Mouse (Mus musculus) CD4-positive, CD25-positive, alpha-beta regulatory T cell, adult 2 months (primary cell): ENCODE data around the gene Gstm2.
A peak's percentile ranks its signal among the peaks of the same experiment; 100 is the strongest.
"Not testable (repeated sequence)": the region's sequence is repeated elsewhere in the genome, so short reads cannot be mapped to it uniquely, and the experiment has no call there.

Experiments
- DNase-seq: peaks from one replicate; pipeline ENCODE4 v3.0.0-alpha.2; 2012; ENCODE audit warnings: low read depth, low spot score

Gene Gstm2

GRCm38 (mm10) chr3:107986041-107986562, at the start of gene Gstm2:
Gstm2 (minus strand) TSS chr3:107986453.
- DNase-seq, result no peak

GRCm38 (mm10) chr3:108033156-108033555, 46.9 kb upstream of the Gstm2 start:
- DNase-seq, result no peak

GRCm38 (mm10) chr3:108032113-108032512, 45.9 kb upstream of the Gstm2 start:
- no peak for DNase-seq

GRCm38 (mm10) chr3:108028641-108029365, 42.5 kb upstream of the Gstm2 start:
- no peak for DNase-seq

GRCm38 (mm10) chr3:108026597-108026996, 40.3 kb upstream of the Gstm2 start:
- DNase-seq, result no peak

- DNase-seq, result peak; percentile 6
These were observed 39.8 kb upstream of the Gstm2 start for GRCm38 (mm10) chr3:108026049-108026448.

GRCm38 (mm10) chr3:108025318-108025717, 39.1 kb upstream of the Gstm2 start:
- DNase-seq, result no peak

- DNase-seq, result no peak
These were observed 36.4 kb upstream of the Gstm2 start for GRCm38 (mm10) chr3:108022650-108023049.

GRCm38 (mm10) chr3:108020351-108021022, 34.2 kb upstream of the Gstm2 start:
- DNase-seq, result not testable (repeated sequence)

GRCm38 (mm10) chr3:108019226-108019625, 33.0 kb upstream of the Gstm2 start:
- DNase-seq, result not testable (repeated sequence)

GRCm38 (mm10) chr3:108018190-108018820, 32.1 kb upstream of the Gstm2 start:
- DNase-seq, result no peak

- peak; percentile 75 for DNase-seq
These were observed 31.4 kb upstream of the Gstm2 start, which contains the start of gene Gstm1 for GRCm38 (mm10) chr3:108017473-108018189. Gstm1 (minus strand) TSS chr3:108017973.

GRCm38 (mm10) chr3:108016468-108016867, 30.2 kb upstream of the Gstm2 start:
- not testable (repeated sequence) for DNase-seq

- no peak for DNase-seq
These were observed 28.7 kb upstream of the Gstm2 start for GRCm38 (mm10) chr3:108014974-108015346.

GRCm38 (mm10) chr3:108014098-108014973, 28.1 kb upstream of the Gstm2 start:
- DNase-seq, result no peak

- DNase-seq, result no peak
These were observed 27.1 kb upstream of the Gstm2 start for GRCm38 (mm10) chr3:108013331-108013871.

- no peak for DNase-seq
These were observed 25.3 kb upstream of the Gstm2 start for GRCm38 (mm10) chr3:108011558-108011957.

- no peak for DNase-seq
These were observed 24.0 kb upstream of the Gstm2 start for GRCm38 (mm10) chr3:108010286-108010685.

GRCm38 (mm10) chr3:108002021-108002420, 15.8 kb upstream of the Gstm2 start:
- no peak for DNase-seq

- no peak for DNase-seq
These were observed 13.2 kb upstream of the Gstm2 start for GRCm38 (mm10) chr3:107999491-107999890.
